Mouse (Mus musculus) kidney, embryonic 16.5 days (tissue): Measurements from ENCODE around the gene Slc7a6os. TPM values are rescaled to one million over a fixed set of nuclear protein-coding genes. Genes with fewer than 3 reads are reported as not detected.

Experiments used
- ATAC-seq: fragments of 200-750 bp; cut with Nextera tagmentation; 2 replicates; pipeline ENCODE4 v1.8.0; 2017; ENCODE audit warnings: moderate TSS enrichment; ENCODE audit not compliant: low FRiP score, low TSS enrichment
- H3K27ac ChIP-seq: fragments of 300-500 bp; sonication (generic); 2 replicates; pipeline ENCODE4 v1.5.1; 2014; ENCODE audit warnings: low read length
- H3K27me3 ChIP-seq: fragments of 300-500 bp; sonication (generic); 2 replicates; pipeline ENCODE4 v1.6.1; 2014; ENCODE audit warnings: low read length, control low read depth, mixed read lengths; ENCODE audit not compliant: insufficient read depth
- H3K36me3 ChIP-seq: fragments of 300-500 bp; sonication (generic); 2 replicates; pipeline ENCODE4 v1.6.1; 2014; ENCODE audit warnings: low read length, control low read depth, mixed read lengths; ENCODE audit not compliant: insufficient read depth
- H3K4me1 ChIP-seq: fragments of 300-500 bp; sonication (generic); 2 replicates; pipeline ENCODE4 v1.6.1; 2014; ENCODE audit warnings: low read length, control low read depth, mixed read lengths; ENCODE audit not compliant: insufficient read depth
- H3K4me2 ChIP-seq: fragments of 300-500 bp; sonication (generic); replicated peaks from 2 replicates; pipeline ENCODE4 v1.6.1; 2014; ENCODE audit warnings: low read depth, low read length
- H3K4me3 ChIP-seq: fragments of 300-500 bp; sonication (generic); 2 replicates; pipeline ENCODE4 v1.5.1; 2014; ENCODE audit warnings: mild to moderate bottlenecking, low read length
- H3K9ac ChIP-seq: fragments of 300-500 bp; sonication (generic); replicated peaks from 2 replicates; pipeline ENCODE4 v1.6.1; 2014; ENCODE audit warnings: low read length
- H3K9me3 ChIP-seq: fragments of 300-500 bp; sonication (generic); 2 replicates; pipeline ENCODE4 v1.6.1; 2016; ENCODE audit warnings: low read length, control low read depth
- WGBS: fragments of 180-500 bp; shearing (Covaris S2); extraction: QIAGEN DNeasy Blood & Tissue Kit; methylation state at CpG from one replicate; pipeline ENCODE4 v1.1.7; 2014; 5-methylcytosine and 5-hydroxymethylcytosine counted together
- polyA plus RNA-seq: library from polyadenylated mRNA; unstranded; fragments of >200 nt; fragmentation: Nextera tagmentation; extraction: Ambion mirVana; gene quantifications from 2 replicates; pipeline ENCODE4 v1.2.1, GENCODE M21; 2015

Slc7a6os gene
- polyA plus RNA-seq, 1 experiment from 2014 or later: 32.4 TPM

- Histone ChIP-seq H3K9me3 (no peaks in the 10 kb centered on the region), H3K36me3 (peaks cover 29% of the 10 kb centered on the region)
Observed at GRCm38 (mm10) chr8:106163251-106163650, 47.5 kb downstream of the Slc7a6os start.

GRCm38 (mm10) chr8:106159876-106160275, 50.9 kb downstream of the Slc7a6os start:
- 89% methylated on average over 6 of the region's 6 CpGs for WGBS
- no peaks in the 10 kb centered on the region for H3K4me1 ChIP-seq
- no peak overlapping the region for H3K9ac ChIP-seq
- no peak overlapping the region for H3K4me3 ChIP-seq
- H3K27ac ChIP-seq: no peak overlapping the region
- H3K9me3 ChIP-seq: no peaks in the 10 kb centered on the region
- H3K4me2 ChIP-seq: no peak overlapping the region
- no peaks in the 10 kb centered on the region for H3K27me3 ChIP-seq
- H3K36me3 ChIP-seq: peaks cover 34% of the 10 kb centered on the region
- ATAC-seq: no peak

More at GRCm38 (mm10) chr8:106163251-106163650, 47.5 kb downstream of the Slc7a6os start:
- ATAC-seq: no peak
- H3K4me3 ChIP-seq: no peak overlapping the region
- WGBS: 88% methylated on average over 9 of the region's 9 CpGs
- H3K9ac ChIP-seq: no peak overlapping the region
- H3K27me3 ChIP-seq: no peaks in the 10 kb centered on the region
- H3K4me2 ChIP-seq: no peak overlapping the region
- H3K4me1 ChIP-seq: peaks cover 7% of the 10 kb centered on the region
- H3K27ac ChIP-seq: no peak overlapping the region

GRCm38 (mm10) chr8:106158381-106158780, 52.4 kb downstream of the Slc7a6os start:
- no peak overlapping the region for H3K4me3 ChIP-seq
- no peak for ATAC-seq
- no peak overlapping the region for H3K9ac ChIP-seq
- no peaks in the 10 kb centered on the region for H3K9me3 ChIP-seq
- peaks cover 24% of the 10 kb centered on the region for H3K36me3 ChIP-seq
- no peak overlapping the region for H3K27ac ChIP-seq
- WGBS: 89% methylated on average over 10 of the region's 10 CpGs
- H3K4me2 ChIP-seq: no peak overlapping the region
- no peaks in the 10 kb centered on the region for H3K27me3 ChIP-seq
- H3K4me1 ChIP-seq: no peaks in the 10 kb centered on the region

- 97% methylated on average over 1 of the region's 1 CpGs for WGBS
- ATAC-seq: no peak
Observed at GRCm38 (mm10) chr8:106157419-106157818, 53.3 kb downstream of the Slc7a6os start.

DNA sequence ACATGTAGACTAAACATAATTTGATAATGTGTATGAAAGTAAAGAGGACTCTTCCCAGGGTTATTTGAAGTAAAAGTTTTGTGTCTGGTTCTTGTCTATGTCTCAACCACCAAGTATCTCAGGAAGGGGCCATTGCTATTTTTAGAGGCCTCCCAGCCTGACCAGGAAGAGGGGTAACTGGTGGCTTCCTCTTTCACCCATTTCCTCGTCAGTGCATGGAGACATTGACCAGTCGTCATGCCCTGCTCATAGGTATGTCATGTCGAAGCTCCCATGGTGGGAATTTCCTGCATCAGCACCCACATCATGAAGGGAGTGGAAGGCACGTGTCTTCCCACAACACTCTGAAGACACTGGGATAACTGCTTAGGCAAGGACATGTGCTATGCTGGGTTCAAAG, 57.9 kb downstream of the Slc7a6os start:
- Histone ChIP-seq H3K9me3 (no peaks in the 10 kb centered on the region), H3K4me2 (no peak overlapping the region), H3K27ac (no peak overlapping the region), H3K36me3 (peaks cover under 1% of the 10 kb centered on the region; the same call in 1 of the 2 replicates), H3K9ac (no peak overlapping the region), H3K4me3 (no peak overlapping the region), H3K4me1 (peaks cover 18% of the 10 kb centered on the region), H3K27me3 (no peaks in the 10 kb centered on the region)
- no peak for ATAC-seq
- 61% methylated on average over 4 of the region's 4 CpGs for WGBS

More at GRCm38 (mm10) chr8:106157419-106157818, 53.3 kb downstream of the Slc7a6os start:
- Histone ChIP-seq H3K9ac (no peak overlapping the region), H3K27ac (no peak overlapping the region), H3K9me3 (no peaks in the 10 kb centered on the region), H3K4me3 (no peak overlapping the region), H3K27me3 (no peaks in the 10 kb centered on the region), H3K4me1 (peaks cover 4% of the 10 kb centered on the region; the same call in 1 of the 2 replicates), H3K4me2 (no peak overlapping the region), H3K36me3 (peaks cover 19% of the 10 kb centered on the region)

- peak overlapping the region; percentile 94 for H3K4me3 ChIP-seq
- H3K36me3 ChIP-seq: no peaks in the 10 kb centered on the region; the same call in 1 of the 2 replicates
- H3K27me3 ChIP-seq: no peaks in the 10 kb centered on the region
- H3K9me3 ChIP-seq: no peaks in the 10 kb centered on the region
- no peak overlapping the region for H3K27ac ChIP-seq
- peaks cover 18% of the 10 kb centered on the region for H3K4me1 ChIP-seq
- peak overlapping the region; percentile 82 for H3K4me2 ChIP-seq
- peak overlapping the region; percentile 82 for H3K9ac ChIP-seq
- WGBS: 74% methylated on average over 9 of the region's 9 CpGs
- no peak for ATAC-seq
Observed at GRCm38 (mm10) chr8:106151041-106151440, 59.7 kb downstream of the Slc7a6os start.

Other genes starting within 250 kb of the Slc7a6os start
- gene Slc12a4, start 244.8 kb downstream of the Slc7a6os start, polyA plus RNA-seq: 36.1 and 36.2 TPM in 2 replicates
- gene Dpep3, start 231.5 kb downstream of the Slc7a6os start, polyA plus RNA-seq: not detected in 2 replicates
- gene Dus2, start 219.6 kb downstream of the Slc7a6os start, polyA plus RNA-seq: 19.7 and 24.6 TPM in 2 replicates
- not detected in 2 replicates for gene Dpep2nb, start 205.0 kb downstream of the Slc7a6os start, polyA plus RNA-seq
- 19.8 and 21.2 TPM in 2 replicates for gene Ddx28, start 199.1 kb downstream of the Slc7a6os start, polyA plus RNA-seq
- gene Nfatc3, start 152.1 kb downstream of the Slc7a6os start, polyA plus RNA-seq: 5.7 and 6.7 TPM in 2 replicates
- 24.3 and 28.5 TPM in 2 replicates for gene Esrp2, start 74.0 kb downstream of the Slc7a6os start, polyA plus RNA-seq
- 14.9 and 15.6 TPM in 2 replicates for gene Pla2g15, start 60.5 kb downstream of the Slc7a6os start, polyA plus RNA-seq
- gene Slc7a6, start 42.1 kb downstream of the Slc7a6os start, polyA plus RNA-seq: 49.9 and 52.4 TPM in 2 replicates
- 54.8 and 55.3 TPM in 2 replicates for gene Prmt7, start within 50 bp of the Slc7a6os start, polyA plus RNA-seq
- 0.82 and 1.0 TPM in 2 replicates for gene Smpd3, start 127.1 kb upstream of the Slc7a6os start, polyA plus RNA-seq
- gene Zfp90, start 204.4 kb upstream of the Slc7a6os start, polyA plus RNA-seq: 19.3 and 19.8 TPM in 2 replicates